Mouse (Mus musculus) G1E (cell line): ENCODE measurements around the gene Ephx4.

Experiments
- CTCF ChIP-seq: IDR thresholded peaks from 2 replicates; pipeline ENCODE4 v1.5.1; 2012; ENCODE audit warnings: low read depth, low read length, inconsistent platforms, mixed read lengths
- GATA1 ChIP-seq: IDR thresholded peaks from 2 replicates; pipeline ENCODE4 v1.6.1; 2012; ENCODE audit warnings: borderline replicate concordance, low read length, inconsistent platforms, mixed read lengths
- POLR2AphosphoS5 ChIP-seq: IDR thresholded peaks from 2 replicates; pipeline ENCODE4 v1.6.1; 2012; ENCODE audit warnings: low read depth, low read length, inconsistent platforms; ENCODE audit not compliant: insufficient replicate concordance
- TAL1 ChIP-seq: conservative IDR thresholded peaks from 2 replicates; pipeline ENCODE4 v1.6.1; 2012; ENCODE audit warnings: low read depth, low read length, inconsistent platforms, mixed read lengths

DNA sequence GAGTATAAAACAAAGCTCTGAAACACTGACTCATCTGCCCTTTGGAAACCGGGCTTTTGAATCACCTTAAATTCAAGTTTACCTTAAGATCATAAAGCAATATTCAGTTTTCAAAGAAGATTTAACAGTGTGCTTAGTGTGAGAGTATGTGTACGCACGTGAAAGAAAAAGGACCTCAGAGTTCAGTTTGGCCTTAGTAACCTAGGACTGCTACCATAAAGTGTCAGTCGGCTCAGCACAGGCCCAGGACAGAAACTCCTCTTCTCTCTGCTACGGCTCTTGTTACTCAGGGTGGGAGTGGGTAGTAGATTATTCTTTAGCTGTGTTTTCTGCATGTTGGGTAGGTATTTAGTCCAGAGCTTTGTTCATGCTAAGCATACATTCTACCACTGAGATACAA is 47.1 kb downstream of the Ephx4 start:
- TF ChIP-seq CTCF (no peak), POLR2AphosphoS5 (no peak), GATA1 (no peak), TAL1 (no peak)
